Mouse (Mus musculus) thymus, adult 2 months (tissue): ENCODE results near the gene Borcs6.

Experiments
- CTCF ChIP-seq: fragments of 200-500 bp; IDR thresholded peaks from 2 replicates; pipeline ENCODE4 v1.5.1; 2012; ENCODE audit warnings: mild to moderate bottlenecking, control low read depth, low read length, moderate library complexity, borderline replicate concordance; ENCODE audit not compliant: control insufficient read depth, poor library complexity, insufficient read depth; ENCODE audit errors: extremely low read depth
- POLR2A ChIP-seq: fragments of 200-500 bp; IDR thresholded peaks from 2 replicates; pipeline ENCODE4 v1.6.1; 2012; ENCODE audit warnings: mild to moderate bottlenecking, low read length, control low read depth, moderate library complexity; ENCODE audit not compliant: control insufficient read depth, poor library complexity, insufficient read depth; ENCODE audit errors: extremely low read depth

DNA sequence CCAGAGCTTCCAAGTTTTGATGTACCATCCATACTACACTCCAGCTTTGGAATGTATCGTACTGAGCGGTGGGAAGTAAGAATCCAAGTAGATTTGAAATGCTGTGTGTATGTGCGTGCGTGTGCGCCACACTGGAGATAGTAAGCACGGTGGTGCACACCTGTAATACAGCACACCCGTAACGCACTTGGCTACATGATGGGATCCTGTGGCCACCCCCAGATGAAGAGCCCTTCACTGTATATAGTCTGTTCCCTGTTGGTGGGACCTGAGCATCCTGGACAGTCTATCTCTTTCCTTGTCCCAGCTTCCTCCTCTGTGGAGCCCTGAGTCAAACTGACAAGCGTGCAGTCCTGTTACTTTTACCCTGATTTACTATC, 13.1 kb upstream of the Borcs6 start:
- TF ChIP-seq POLR2A (no peak), CTCF (no peak)
